Mouse (Mus musculus): ENCODE measurements at regions not wholly inside any gene's neighbourhood (a gene's known extent, or its start where the extent isn't known, plus 50 kb on each side); places are given as distances from the start of the nearest gene placed in this dataset.
A peak's percentile ranks its signal among the peaks of the same experiment; 100 is the strongest.

GRCm38 (mm10) chr2:167752805-167753556, 63.4 kb upstream of the Tmem189 start:
- TF ChIP-seq POLR2A (IDR thresholded peaks at IDR 0.05; ENCODE audit: extremely low read depth, insufficient read depth, low read length) = no peak
- Histone ChIP-seq H3K4me1 (ENCODE audit: control insufficient read depth, insufficient read depth, low read length) (0 out of 2 replicates have a peak, but pooled peaks cover 2% of the 10 kb centered on the region), H3K4me3 (ENCODE audit: insufficient read depth, low read length) (no peak overlapping the region), H3K27ac (ENCODE audit: insufficient read depth, low read length) (0 out of 2 replicates have a peak overlapping the region, but pooled peaks have one; percentile 1)

- Histone ChIP-seq H3K27ac (ENCODE audit: insufficient read depth, low read length) (no peak overlapping the region), H3K4me3 (ENCODE audit: insufficient read depth, low read length) (no peak overlapping the region), H3K4me1 (ENCODE audit: control insufficient read depth, insufficient read depth, low read length) (0 out of 2 replicates have a peak, but pooled peaks cover 2% of the 10 kb centered on the region)
- no peak for TF ChIP-seq CTCF (IDR thresholded peaks at IDR 0.05; ENCODE audit: extremely low read depth, insufficient read depth, low read length)
- no peak for TF ChIP-seq POLR2A (IDR thresholded peaks at IDR 0.05; ENCODE audit: extremely low read depth, insufficient read depth, low read length)
Observed at GRCm38 (mm10) chr2:167751585-167751984, 62.0 kb upstream of the Tmem189 start.

GRCm38 (mm10) chr2:167748297-167748696, 58.7 kb upstream of the Tmem189 start:
- Histone ChIP-seq H3K27ac (ENCODE audit: insufficient read depth, low read length) (no peak overlapping the region), H3K4me3 (ENCODE audit: insufficient read depth, low read length) (no peak overlapping the region), H3K4me1 (ENCODE audit: control insufficient read depth, insufficient read depth, low read length) (0 out of 2 replicates have a peak, but pooled peaks cover 2% of the 10 kb centered on the region)
- TF ChIP-seq POLR2A (IDR thresholded peaks at IDR 0.05; ENCODE audit: extremely low read depth, insufficient read depth, low read length) = no peak
- TF ChIP-seq CTCF (IDR thresholded peaks at IDR 0.05; ENCODE audit: extremely low read depth, insufficient read depth, low read length) = no peak

- Histone ChIP-seq H3K27ac (ENCODE audit: insufficient read depth, low read length) (no peak overlapping the region), H3K4me3 (ENCODE audit: insufficient read depth, low read length) (no peak overlapping the region), H3K4me1 (ENCODE audit: control insufficient read depth, insufficient read depth, low read length) (no peaks in the 10 kb centered on the region)
- no peak for TF ChIP-seq POLR2A (IDR thresholded peaks at IDR 0.05; ENCODE audit: extremely low read depth, insufficient read depth, low read length)
- no peak for TF ChIP-seq CTCF (IDR thresholded peaks at IDR 0.05; ENCODE audit: extremely low read depth, insufficient read depth, low read length)
Observed at GRCm38 (mm10) chr2:167747164-167747843, 57.7 kb upstream of the Tmem189 start.

GRCm38 (mm10) chr2:167746344-167746743, 56.7 kb upstream of the Tmem189 start:
- Histone ChIP-seq H3K27ac (ENCODE audit: insufficient read depth, low read length) (no peak overlapping the region), H3K4me3 (ENCODE audit: insufficient read depth, low read length) (no peak overlapping the region), H3K4me1 (ENCODE audit: control insufficient read depth, insufficient read depth, low read length) (no peaks in the 10 kb centered on the region)
- TF ChIP-seq POLR2A (IDR thresholded peaks at IDR 0.05; ENCODE audit: extremely low read depth, insufficient read depth, low read length) (no peak), CTCF (IDR thresholded peaks at IDR 0.05; ENCODE audit: extremely low read depth, insufficient read depth, low read length) (no peak)

GRCm38 (mm10) chr2:167745409-167745808, 55.8 kb upstream of the Tmem189 start:
- Histone ChIP-seq H3K27ac (ENCODE audit: insufficient read depth, low read length) (no peak overlapping the region), H3K4me1 (ENCODE audit: control insufficient read depth, insufficient read depth, low read length) (no peaks in the 10 kb centered on the region), H3K4me3 (ENCODE audit: insufficient read depth, low read length) (no peak overlapping the region)
- no peak for TF ChIP-seq CTCF (IDR thresholded peaks at IDR 0.05; ENCODE audit: extremely low read depth, insufficient read depth, low read length)

GRCm38 (mm10) chr2:167744080-167744479, 54.5 kb upstream of the Tmem189 start:
- TF ChIP-seq POLR2A (IDR thresholded peaks at IDR 0.05; ENCODE audit: extremely low read depth, insufficient read depth, low read length) (no peak), CTCF (IDR thresholded peaks at IDR 0.05; ENCODE audit: extremely low read depth, insufficient read depth, low read length) (no peak)
- no peak overlapping the region for H3K27ac ChIP-seq (ENCODE audit: insufficient read depth, low read length)

GRCm38 (mm10) chr2:167742479-167742878, 52.9 kb upstream of the Tmem189 start:
- TF ChIP-seq CTCF (IDR thresholded peaks at IDR 0.05; ENCODE audit: extremely low read depth, insufficient read depth, low read length) (no peak), POLR2A (IDR thresholded peaks at IDR 0.05; ENCODE audit: extremely low read depth, insufficient read depth, low read length) (no peak)
- H3K4me3 ChIP-seq (ENCODE audit: insufficient read depth, low read length) = no peak overlapping the region
- no peak overlapping the region for H3K27ac ChIP-seq (ENCODE audit: insufficient read depth, low read length)
- H3K4me1 ChIP-seq (ENCODE audit: control insufficient read depth, insufficient read depth, low read length) = no peaks in the 10 kb centered on the region

More at GRCm38 (mm10) chr2:167744080-167744479, 54.5 kb upstream of the Tmem189 start:
- H3K4me1 ChIP-seq (ENCODE audit: control insufficient read depth, insufficient read depth, low read length) = no peaks in the 10 kb centered on the region
- no peak overlapping the region for H3K4me3 ChIP-seq (ENCODE audit: insufficient read depth, low read length)

- H3K4me3 ChIP-seq (ENCODE audit: insufficient read depth, low read length) = no peak overlapping the region
- H3K4me1 ChIP-seq (ENCODE audit: control insufficient read depth, insufficient read depth, low read length) = no peaks in the 10 kb centered on the region
- TF ChIP-seq POLR2A (IDR thresholded peaks at IDR 0.05; ENCODE audit: extremely low read depth, insufficient read depth, low read length) = no peak
- no peak for TF ChIP-seq CTCF (IDR thresholded peaks at IDR 0.05; ENCODE audit: extremely low read depth, insufficient read depth, low read length)
- no peak overlapping the region for H3K27ac ChIP-seq (ENCODE audit: insufficient read depth, low read length)
Observed at GRCm38 (mm10) chr2:167740516-167741189, 51.0 kb upstream of the Tmem189 start.
